Mouse (Mus musculus): ENCODE data around the gene Ero1l. TPM values are rescaled to one million over a fixed set of nuclear protein-coding genes. Genes with fewer than 3 reads are reported as not detected.

Ero1l gene
- polyA plus RNA-seq, 1 experiment = 21.2 TPM

- H3K4me1 ChIP-seq (ENCODE audit: control insufficient read depth, insufficient read depth, low read length) = peaks cover 9% of the 10 kb centered on the region
- TF ChIP-seq POLR2A (IDR thresholded peaks at IDR 0.05; ENCODE audit: borderline replicate concordance, control insufficient read depth, low read depth, low read length) (no peak), CTCF (IDR thresholded peaks at IDR 0.05; ENCODE audit: control insufficient read depth, insufficient read depth, low read length) (no peak)
- 39% methylated on average over 5 of the region's 5 CpGs for whole genome bisulfite sequencing
- peak overlapping the region; percentile 60 for H3K4me3 ChIP-seq (replicated peaks; ENCODE audit: control insufficient read depth, low read depth, low read length)
- H3K27ac ChIP-seq (ENCODE audit: control insufficient read depth, insufficient read depth, low read depth, low read length, poor library complexity) = no peak overlapping the region
These were observed 1.6 kb downstream of the Ero1l start for GRCm38 (mm10) chr14:45316927-45317326.

- Histone ChIP-seq H3K4me3 (replicated peaks; ENCODE audit: control insufficient read depth, low read depth, low read length) (no peak overlapping the region), H3K4me1 (ENCODE audit: control insufficient read depth, insufficient read depth, low read length) (peaks cover 2% of the 10 kb centered on the region; the same call in 1 of the 2 replicates), H3K27ac (ENCODE audit: control insufficient read depth, insufficient read depth, low read depth, low read length, poor library complexity) (no peak overlapping the region)
- no peak for TF ChIP-seq POLR2A (IDR thresholded peaks at IDR 0.05; ENCODE audit: borderline replicate concordance, control insufficient read depth, low read depth, low read length)
- no peak for TF ChIP-seq CTCF (IDR thresholded peaks at IDR 0.05; ENCODE audit: control insufficient read depth, insufficient read depth, low read length)
- WGBS = 92% methylated on average over 14 of the region's 14 CpGs
These were observed 8.5 kb downstream of the Ero1l start for GRCm38 (mm10) chr14:45310101-45310500.

DNA sequence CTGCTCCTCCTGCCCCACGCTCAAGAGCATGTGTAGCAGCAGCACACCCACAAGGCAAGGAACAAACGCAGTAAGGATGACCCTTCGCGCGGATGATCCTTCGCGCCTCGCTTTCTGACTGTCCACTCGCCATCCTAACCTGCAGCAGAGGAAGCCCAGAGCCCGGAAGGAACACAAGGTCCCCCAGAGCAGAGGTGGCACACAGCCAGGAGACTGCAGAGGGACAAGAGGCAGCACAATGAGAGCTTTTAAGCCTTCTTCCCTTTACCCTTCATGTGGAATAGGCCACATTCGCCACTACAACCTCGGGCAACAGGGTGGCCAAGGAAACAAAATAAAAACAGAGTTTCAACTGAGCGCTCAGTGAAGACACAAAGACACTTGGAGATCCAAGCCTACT is 8.9 kb downstream of the Ero1l start:
- TF ChIP-seq CTCF (IDR thresholded peaks at IDR 0.05; ENCODE audit: control insufficient read depth, insufficient read depth, low read length) (no peak), POLR2A (IDR thresholded peaks at IDR 0.05; ENCODE audit: borderline replicate concordance, control insufficient read depth, low read depth, low read length) (no peak)
- peaks cover 2% of the 10 kb centered on the region; the same call in 1 of the 2 replicates for H3K4me1 ChIP-seq (ENCODE audit: control insufficient read depth, insufficient read depth, low read length)
- 84% methylated on average over 13 of the region's 13 CpGs for WGBS
- H3K4me3 ChIP-seq (replicated peaks; ENCODE audit: control insufficient read depth, low read depth, low read length) = no peak overlapping the region
- H3K27ac ChIP-seq (ENCODE audit: control insufficient read depth, insufficient read depth, low read depth, low read length, poor library complexity) = no peak overlapping the region

DNA sequence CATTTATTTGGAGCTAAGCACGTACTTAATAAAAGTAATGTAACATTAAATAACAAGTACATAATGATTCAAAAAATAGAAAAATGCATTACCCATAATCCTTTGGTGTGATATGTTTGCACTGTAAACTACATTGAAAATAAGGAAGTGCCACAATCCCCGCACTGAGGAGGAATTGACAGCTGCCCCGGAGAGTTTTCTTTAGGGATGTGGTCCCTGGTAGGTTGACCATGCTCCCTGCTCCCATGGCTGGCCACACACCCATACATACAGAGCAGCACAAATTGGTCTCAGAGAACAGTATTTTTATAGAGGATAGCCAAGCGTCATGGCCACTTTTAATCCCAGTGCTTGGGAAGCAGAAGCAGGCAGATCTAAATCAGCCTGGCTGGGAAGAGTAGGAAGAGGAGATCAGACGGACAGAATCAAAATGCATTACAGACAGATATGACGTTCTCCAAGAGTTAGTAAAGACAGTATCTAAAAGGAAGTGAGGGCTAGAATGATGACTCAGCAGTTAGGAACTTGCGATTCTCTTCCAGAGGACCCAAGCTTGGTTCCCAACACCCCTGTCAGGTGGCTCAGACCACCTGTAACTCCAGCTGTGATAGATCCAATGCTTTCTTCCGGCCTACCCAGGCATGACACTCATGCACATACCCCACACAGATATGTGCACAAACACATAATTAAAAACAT is 10.8 kb downstream of the Ero1l start:
- Histone ChIP-seq H3K27ac (ENCODE audit: control insufficient read depth, insufficient read depth, low read depth, low read length, poor library complexity) (no peak overlapping the region; the same call in 1 of the 2 replicates), H3K4me1 (ENCODE audit: control insufficient read depth, insufficient read depth, low read length) (peaks cover 2% of the 10 kb centered on the region; the same call in 1 of the 2 replicates), H3K4me3 (replicated peaks; ENCODE audit: control insufficient read depth, low read depth, low read length) (peak overlapping the region; percentile 10)
- no peak for TF ChIP-seq POLR2A (IDR thresholded peaks at IDR 0.05; ENCODE audit: borderline replicate concordance, control insufficient read depth, low read depth, low read length)
- 40% methylated on average over 8 of the region's 8 CpGs for WGBS

DNA sequence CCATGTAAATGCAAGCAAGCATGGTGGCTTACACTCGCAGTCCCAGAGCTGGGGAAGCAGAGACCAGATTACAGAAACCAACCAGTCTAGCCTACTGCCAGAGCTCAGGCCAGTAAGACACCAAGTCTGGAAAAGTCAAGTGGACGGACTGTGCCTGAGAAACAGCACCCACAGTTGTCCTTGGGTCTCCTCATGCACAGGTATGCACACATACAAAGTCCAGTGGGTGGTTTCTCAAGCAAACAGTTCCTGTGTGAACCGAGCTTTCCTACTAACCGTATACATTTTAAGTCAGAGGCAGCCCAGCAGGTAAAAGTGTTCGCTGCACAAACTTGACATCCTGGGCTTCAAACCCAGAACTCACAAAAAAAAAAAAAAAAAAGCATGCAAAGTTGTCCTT is 12.7 kb downstream of the Ero1l start:
- Histone ChIP-seq H3K27ac (ENCODE audit: control insufficient read depth, insufficient read depth, low read depth, low read length, poor library complexity) (no peak overlapping the region), H3K4me3 (replicated peaks; ENCODE audit: control insufficient read depth, low read depth, low read length) (no peak overlapping the region)

DNA sequence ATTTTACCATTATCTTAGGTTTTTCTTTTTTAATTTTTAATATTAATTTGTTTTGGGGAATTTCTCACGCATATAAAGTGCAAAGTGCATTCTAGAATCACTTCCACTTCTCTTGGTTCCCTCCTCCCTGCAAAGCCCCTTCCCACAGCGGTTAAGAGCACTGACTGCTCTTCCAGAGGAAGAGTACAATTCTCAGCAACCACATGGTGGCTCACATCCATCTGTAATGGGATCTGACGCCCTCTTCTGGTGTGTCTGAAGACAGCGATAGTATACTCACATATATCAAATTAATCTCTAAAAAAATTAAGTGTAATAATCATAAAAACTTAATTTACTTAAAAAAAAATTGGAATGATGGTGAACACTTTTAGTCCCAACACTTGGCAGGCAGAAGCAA is 14.2 kb downstream of the Ero1l start:
- Histone ChIP-seq H3K4me3 (replicated peaks; ENCODE audit: control insufficient read depth, low read depth, low read length) (no peak overlapping the region), H3K27ac (ENCODE audit: control insufficient read depth, insufficient read depth, low read depth, low read length, poor library complexity) (no peak overlapping the region), H3K4me1 (ENCODE audit: control insufficient read depth, insufficient read depth, low read length) (peaks cover 2% of the 10 kb centered on the region; the same call in 1 of the 2 replicates)
- 83% methylated on average over 4 of the region's 4 CpGs for WGBS
- TF ChIP-seq POLR2A (IDR thresholded peaks at IDR 0.05; ENCODE audit: borderline replicate concordance, control insufficient read depth, low read depth, low read length) (no peak), CTCF (IDR thresholded peaks at IDR 0.05; ENCODE audit: control insufficient read depth, insufficient read depth, low read length) (no peak)

More for the DNA sequence above, 12.7 kb downstream of the Ero1l start:
- WGBS = 85% methylated on average over 5 of the region's 5 CpGs
- peaks cover 2% of the 10 kb centered on the region; the same call in 1 of the 2 replicates for H3K4me1 ChIP-seq (ENCODE audit: control insufficient read depth, insufficient read depth, low read length)
- TF ChIP-seq POLR2A (IDR thresholded peaks at IDR 0.05; ENCODE audit: borderline replicate concordance, control insufficient read depth, low read depth, low read length) (no peak), CTCF (IDR thresholded peaks at IDR 0.05; ENCODE audit: control insufficient read depth, insufficient read depth, low read length) (no peak)

DNA sequence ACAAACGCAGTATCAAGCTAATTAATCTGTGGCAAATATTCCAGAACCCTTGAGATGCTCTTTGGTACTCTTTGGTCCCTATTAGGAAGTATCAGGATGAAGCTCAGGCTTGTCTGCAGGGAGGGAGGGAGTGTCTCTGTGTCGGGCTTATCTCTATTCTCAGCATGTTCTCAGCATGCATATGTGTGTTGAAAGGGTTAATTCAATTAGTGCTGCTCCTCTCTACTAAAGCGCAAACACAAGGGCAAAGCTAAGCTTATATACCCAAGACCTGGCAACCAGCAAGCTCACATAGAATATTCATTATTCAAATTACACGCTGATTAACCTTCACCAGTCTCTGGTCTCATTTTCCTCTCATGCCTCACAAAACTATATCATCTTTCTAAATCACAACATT is 14.6 kb downstream of the Ero1l start:
- TF ChIP-seq CTCF (IDR thresholded peaks at IDR 0.05; ENCODE audit: control insufficient read depth, insufficient read depth, low read length) (no peak), POLR2A (IDR thresholded peaks at IDR 0.05; ENCODE audit: borderline replicate concordance, control insufficient read depth, low read depth, low read length) (no peak)
- peaks cover 2% of the 10 kb centered on the region; the same call in 1 of the 2 replicates for H3K4me1 ChIP-seq (ENCODE audit: control insufficient read depth, insufficient read depth, low read length)
- H3K4me3 ChIP-seq (replicated peaks; ENCODE audit: control insufficient read depth, low read depth, low read length) = no peak overlapping the region
- 85% methylated on average over 4 of the region's 4 CpGs for WGBS
- no peak overlapping the region for H3K27ac ChIP-seq (ENCODE audit: control insufficient read depth, insufficient read depth, low read depth, low read length, poor library complexity)

DNA sequence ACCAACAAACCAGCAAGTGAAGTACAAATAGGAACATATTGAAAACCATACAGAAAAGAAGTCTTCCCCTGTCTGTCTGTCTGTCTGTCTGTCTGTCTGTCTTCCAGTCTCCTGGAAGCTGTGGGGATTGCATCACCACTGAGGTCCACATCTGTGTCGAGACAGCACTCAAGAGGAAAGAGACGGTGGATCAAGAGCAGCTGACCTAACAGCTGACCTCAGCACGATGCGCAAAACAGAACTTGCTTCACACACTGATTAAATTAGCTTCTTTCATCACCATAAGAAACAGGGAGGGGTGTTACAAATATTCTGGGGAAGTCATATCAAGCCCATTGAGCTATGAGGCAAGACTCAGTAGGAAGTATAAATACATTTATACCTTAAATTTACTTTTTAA is 27.0 kb downstream of the Ero1l start:
- Histone ChIP-seq H3K4me1 (ENCODE audit: control insufficient read depth, insufficient read depth, low read length) (no peaks in the 10 kb centered on the region), H3K4me3 (replicated peaks; ENCODE audit: control insufficient read depth, low read depth, low read length) (no peak overlapping the region), H3K27ac (ENCODE audit: control insufficient read depth, insufficient read depth, low read depth, low read length, poor library complexity) (no peak overlapping the region)
- TF ChIP-seq CTCF (IDR thresholded peaks at IDR 0.05; ENCODE audit: control insufficient read depth, insufficient read depth, low read length) (no peak), POLR2A (IDR thresholded peaks at IDR 0.05; ENCODE audit: borderline replicate concordance, control insufficient read depth, low read depth, low read length) (no peak)
- 42% methylated on average over 4 of the region's 4 CpGs for WGBS

Measured in bone marrow, adult 2 months (tissue).